Mouse (Mus musculus) frontal cortex, adult (tissue): ENCODE measurements around the gene Edn3.

Experiments used
- ATAC-seq: cut with Nextera tagmentation; 2 replicates; pipeline ENCODE4 v1.9.2; 2017; ENCODE audit warnings: mild to moderate bottlenecking, moderate library complexity, mixed read lengths; ENCODE audit not compliant: low TSS enrichment

Gene Edn3

GRCm38 (mm10) chr2:174796998-174797397, 36.6 kb downstream of the Edn3 start:
- no peak for ATAC-seq

- no peak for ATAC-seq
These were observed 37.2 kb downstream of the Edn3 start for GRCm38 (mm10) chr2:174797495-174798068.

GRCm38 (mm10) chr2:174802453-174802852, 42.0 kb downstream of the Edn3 start:
- ATAC-seq, result no peak

DNA sequence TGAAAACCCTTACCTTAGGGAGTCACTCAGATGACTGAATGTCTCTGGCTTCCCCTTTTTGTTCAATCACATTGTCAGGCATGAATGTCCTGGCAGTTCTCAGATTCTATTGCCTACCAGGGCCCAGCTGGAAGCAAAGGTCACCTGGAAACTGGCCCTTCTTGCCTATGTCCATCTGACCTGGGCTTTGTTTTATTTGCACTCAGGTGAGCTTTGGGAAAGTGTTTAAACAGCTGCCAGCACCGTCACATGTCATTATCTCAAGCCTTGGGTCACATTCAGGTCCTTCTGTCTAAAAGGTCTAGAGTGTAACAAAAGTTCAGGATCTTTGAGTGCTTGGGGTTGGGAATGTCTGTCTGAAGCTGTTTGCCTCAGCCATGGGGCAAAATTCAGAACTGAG, 43.2 kb downstream of the Edn3 start:
- no peak for ATAC-seq

DNA sequence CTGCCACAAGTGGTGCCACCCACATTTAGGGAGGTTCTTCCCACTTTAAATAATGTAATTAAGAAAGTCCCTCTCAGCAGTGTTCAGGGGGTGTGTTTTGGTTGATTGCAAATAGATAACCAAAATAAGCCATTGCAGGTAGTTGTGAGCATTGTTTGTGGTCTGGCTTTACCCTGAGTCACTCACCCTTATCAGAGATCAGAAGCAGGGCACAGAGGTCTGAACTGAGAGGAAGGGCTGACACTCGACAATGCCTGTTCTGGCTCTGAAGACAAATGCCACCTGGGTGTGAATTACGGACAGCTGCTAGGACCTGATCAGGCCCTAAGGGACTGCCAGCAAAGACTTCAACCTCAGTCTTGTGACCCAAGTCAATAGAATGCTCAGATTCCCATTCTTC, 47.5 kb downstream of the Edn3 start:
- no peak for ATAC-seq

DNA sequence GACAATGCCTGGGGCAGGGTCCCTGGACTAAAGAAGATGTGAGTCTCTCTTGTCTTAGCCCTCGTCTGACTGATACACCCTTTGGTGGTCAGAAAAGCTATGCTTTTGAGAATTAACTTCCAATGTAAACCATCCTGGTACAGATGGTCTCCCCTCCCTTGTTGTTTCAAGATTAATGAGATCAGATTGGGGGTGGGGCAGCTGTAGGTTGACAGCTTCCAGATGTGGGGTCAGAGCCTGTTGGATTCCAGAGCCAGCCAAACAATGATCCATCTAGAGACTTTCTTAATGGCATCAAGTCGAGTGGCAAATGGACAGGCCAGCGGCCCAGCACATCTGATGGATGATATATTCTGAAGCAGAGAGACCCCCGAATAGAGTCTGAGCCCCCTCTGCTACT, 48.9 kb downstream of the Edn3 start:
- ATAC-seq, result no peak

- no peak for ATAC-seq
These were observed 52.9 kb downstream of the Edn3 start for GRCm38 (mm10) chr2:174813306-174813705.

- no peak for ATAC-seq
These were observed 55.7 kb downstream of the Edn3 start for GRCm38 (mm10) chr2:174816163-174816562.

- ATAC-seq, result no peak
These were observed 59.9 kb downstream of the Edn3 start for GRCm38 (mm10) chr2:174820286-174820685.

GRCm38 (mm10) chr2:174827829-174828228, 67.4 kb downstream of the Edn3 start:
- ATAC-seq, result no peak

GRCm38 (mm10) chr2:174833608-174834007, 73.2 kb downstream of the Edn3 start:
- ATAC-seq, result no peak
